Mouse (Mus musculus): ENCODE results near the gene Nr3c2.

The Nr3c2 gene

GRCm38 (mm10) chr8:77232411-77232810, 333.2 kb downstream of the Nr3c2 start:
- DNase-seq (ENCODE audit: extremely low read depth, insufficient read length, low spot score): no peak

- DNase-seq (ENCODE audit: extremely low read depth, insufficient read length, low spot score): no peak
Observed at GRCm38 (mm10) chr8:77236701-77237100, 337.5 kb downstream of the Nr3c2 start.

GRCm38 (mm10) chr8:77239462-77239861, 340.2 kb downstream of the Nr3c2 start:
- DNase-seq (ENCODE audit: extremely low read depth, insufficient read length, low spot score): no peak

GRCm38 (mm10) chr8:77241381-77241780, 342.1 kb downstream of the Nr3c2 start:
- DNase-seq (ENCODE audit: extremely low read depth, insufficient read length, low spot score): no peak

GRCm38 (mm10) chr8:77250094-77250493, 350.9 kb downstream of the Nr3c2 start:
- no peak for DNase-seq (ENCODE audit: extremely low read depth, insufficient read length, low spot score)

GRCm38 (mm10) chr8:77251134-77251533, 351.9 kb downstream of the Nr3c2 start:
- DNase-seq (ENCODE audit: extremely low read depth, insufficient read length, low spot score): no peak

- no peak for DNase-seq (ENCODE audit: extremely low read depth, insufficient read length, low spot score)
Observed at GRCm38 (mm10) chr8:77254466-77254865, 355.2 kb downstream of the Nr3c2 start.

GRCm38 (mm10) chr8:77256450-77257084, 357.3 kb downstream of the Nr3c2 start:
- DNase-seq (ENCODE audit: extremely low read depth, insufficient read length, low spot score): no peak

GRCm38 (mm10) chr8:77257085-77257451, 357.8 kb downstream of the Nr3c2 start:
- DNase-seq (ENCODE audit: extremely low read depth, insufficient read length, low spot score): no peak

- DNase-seq (ENCODE audit: extremely low read depth, insufficient read length, low spot score): no peak
Observed at GRCm38 (mm10) chr8:77261215-77261614, 362.0 kb downstream of the Nr3c2 start.

GRCm38 (mm10) chr8:77262216-77263009, 363.2 kb downstream of the Nr3c2 start:
- DNase-seq (ENCODE audit: extremely low read depth, insufficient read length, low spot score): no peak

GRCm38 (mm10) chr8:77267941-77268405, 368.7 kb downstream of the Nr3c2 start:
- DNase-seq (ENCODE audit: extremely low read depth, insufficient read length, low spot score): no peak

GRCm38 (mm10) chr8:77272136-77272535, 372.9 kb downstream of the Nr3c2 start:
- no peak for DNase-seq (ENCODE audit: extremely low read depth, insufficient read length, low spot score)

- no peak for DNase-seq (ENCODE audit: extremely low read depth, insufficient read length, low spot score)
Observed at GRCm38 (mm10) chr8:77275571-77275970, 376.3 kb downstream of the Nr3c2 start.

- no peak for DNase-seq (ENCODE audit: extremely low read depth, insufficient read length, low spot score)
Observed at GRCm38 (mm10) chr8:77276827-77277226, 377.6 kb downstream of the Nr3c2 start.

- no peak for DNase-seq (ENCODE audit: extremely low read depth, insufficient read length, low spot score)
Observed at GRCm38 (mm10) chr8:77278246-77278645, 379.0 kb downstream of the Nr3c2 start.

- DNase-seq (ENCODE audit: extremely low read depth, insufficient read length, low spot score): no peak
Observed at GRCm38 (mm10) chr8:77279977-77280376, 380.7 kb downstream of the Nr3c2 start.

- no peak for DNase-seq (ENCODE audit: extremely low read depth, insufficient read length, low spot score)
Observed at GRCm38 (mm10) chr8:77282605-77283236, 383.5 kb downstream of the Nr3c2 start.

- no peak for DNase-seq (ENCODE audit: extremely low read depth, insufficient read length, low spot score)
Observed at GRCm38 (mm10) chr8:77284473-77284872, 385.2 kb downstream of the Nr3c2 start.

GRCm38 (mm10) chr8:77288065-77288464, 388.8 kb downstream of the Nr3c2 start:
- peak; percentile 28 for DNase-seq (ENCODE audit: extremely low read depth, insufficient read length, low spot score)

- DNase-seq (ENCODE audit: extremely low read depth, insufficient read length, low spot score): no peak
Observed at GRCm38 (mm10) chr8:77288492-77288891, 389.2 kb downstream of the Nr3c2 start.

- no peak for DNase-seq (ENCODE audit: extremely low read depth, insufficient read length, low spot score)
Observed at GRCm38 (mm10) chr8:77292120-77292519, 392.9 kb downstream of the Nr3c2 start.
